Mouse (Mus musculus) urinary bladder, postnatal 14 days (tissue): ENCODE results near the gene Rpl5.
"Not testable (repeated sequence)": the region's sequence is repeated elsewhere in the genome, so short reads cannot be mapped to it uniquely, and the experiment has no call there.

Experiments
- DNase-seq: peaks from one replicate; pipeline ENCODE4 v3.0.0; 2021; ENCODE audit warnings: low spot score

Rpl5 gene

DNA sequence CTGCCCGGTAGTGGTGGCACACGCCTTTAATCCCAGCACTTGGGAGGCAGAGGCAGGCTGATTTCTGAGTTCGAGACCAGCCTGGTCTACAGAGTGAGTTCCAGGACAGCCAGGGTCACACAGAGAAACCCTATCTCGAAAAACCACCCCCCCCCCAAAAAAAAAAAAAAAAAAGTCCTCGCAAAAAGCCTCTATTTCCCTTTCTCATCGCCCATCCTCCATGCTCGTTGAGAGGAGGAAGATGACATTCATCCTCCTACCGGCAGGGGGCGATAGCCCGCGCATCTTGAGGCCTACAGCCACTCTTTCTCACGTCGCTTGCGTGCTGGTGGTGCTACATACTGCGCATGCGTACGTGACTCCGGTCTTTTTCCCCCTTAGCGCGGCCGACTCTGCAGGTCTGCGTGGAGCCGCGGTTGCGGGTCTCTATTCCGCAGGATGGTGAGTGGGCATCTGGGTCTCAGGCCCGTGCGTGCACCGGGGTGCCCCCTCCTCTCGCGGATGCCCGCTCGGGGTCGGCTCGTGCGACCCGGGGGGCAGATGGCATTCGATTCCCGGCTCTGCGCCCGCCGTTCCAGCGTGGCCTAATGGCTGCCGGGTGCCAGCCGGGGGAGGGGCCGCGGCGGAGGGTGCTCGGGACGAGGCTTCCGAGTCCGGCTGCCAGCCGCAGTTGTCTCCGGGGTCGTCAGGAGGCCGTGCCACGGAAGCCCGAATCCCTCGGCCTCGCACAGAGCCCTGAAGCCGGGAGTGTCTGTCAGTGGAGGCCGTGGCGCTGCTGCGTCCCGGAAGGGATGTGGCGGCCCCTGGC, at the start of gene Rpl5:
Rpl5 (plus strand) TSS at position 297 of the 808 bp plus-strand sequence.
- peak; percentile 96 for DNase-seq

DNA sequence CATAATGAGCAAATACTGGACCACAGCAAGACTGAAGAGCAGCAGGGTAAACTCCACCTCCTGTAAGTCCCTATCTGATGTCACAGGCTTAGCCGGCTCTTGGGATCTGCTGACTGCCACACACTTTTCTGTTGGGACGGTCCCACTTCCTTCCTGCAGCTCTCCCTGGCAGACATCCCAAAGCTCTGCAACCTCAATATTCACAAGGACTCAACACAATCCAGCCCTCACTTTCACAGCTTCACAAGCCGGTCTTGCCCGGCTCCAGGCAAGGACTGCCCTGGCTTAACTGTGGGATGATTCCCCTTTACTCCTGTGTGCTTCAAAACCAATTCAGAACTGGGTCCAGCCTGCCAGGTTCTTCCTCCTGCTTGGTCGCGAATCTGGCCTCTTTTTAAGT, 46.5 kb upstream of the Rpl5 start:
- no peak for DNase-seq

DNA sequence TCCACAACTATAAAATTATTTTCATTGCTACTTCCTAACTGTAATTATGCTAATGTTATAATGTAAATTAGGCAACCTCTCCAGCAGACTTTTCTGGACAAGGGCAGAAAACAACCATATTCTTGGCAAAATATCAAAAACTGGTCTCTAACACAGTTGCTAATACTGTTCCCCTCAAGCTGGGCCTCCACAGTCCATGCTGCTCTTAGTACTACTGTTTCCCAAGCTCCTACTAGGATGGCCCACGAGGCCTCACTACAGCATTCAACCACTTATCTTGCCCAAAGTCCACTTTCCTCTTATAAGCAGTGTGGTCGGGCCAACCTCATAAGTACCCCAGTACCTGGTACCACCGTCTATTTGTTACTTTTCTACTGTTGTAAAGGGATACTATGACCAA, 45.7 kb upstream of the Rpl5 start:
- no peak for DNase-seq

DNA sequence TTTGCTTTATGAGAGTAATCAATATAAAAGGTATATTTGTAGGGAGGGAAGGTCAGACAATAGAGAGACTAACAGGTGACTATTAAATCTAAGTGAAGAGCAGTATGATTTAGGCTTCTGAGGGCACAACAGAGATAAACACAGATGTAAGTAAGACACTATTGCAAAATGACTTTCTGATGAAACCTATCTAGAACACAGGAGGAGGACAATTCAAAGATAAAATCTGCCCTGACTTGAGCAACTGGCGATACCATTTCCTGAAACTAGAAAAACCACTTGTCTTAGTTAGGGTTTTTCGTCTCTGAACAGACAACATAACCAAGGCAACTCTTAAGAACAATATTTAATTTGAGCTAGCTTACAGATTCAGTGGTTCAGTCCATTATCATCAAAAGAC, 44.8 kb upstream of the Rpl5 start:
- DNase-seq = no peak

DNA sequence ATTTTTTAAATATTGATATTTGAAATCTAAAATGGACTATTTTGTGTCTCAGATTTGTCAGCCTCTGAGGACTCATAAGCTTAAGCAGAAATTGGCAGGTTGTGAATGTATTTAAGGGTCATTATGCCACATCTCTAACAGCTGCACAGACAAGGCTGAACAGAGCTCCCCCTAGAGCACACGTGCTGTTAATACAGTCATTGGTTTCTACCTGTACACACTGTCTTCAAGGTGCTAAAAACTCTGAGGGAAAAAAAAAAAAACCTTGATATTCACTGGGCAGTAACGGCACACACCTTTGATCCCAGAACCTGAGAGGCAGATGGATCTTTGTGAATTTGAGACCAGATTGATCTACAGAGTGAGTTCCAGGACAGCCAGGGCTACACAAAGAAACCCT, 41.3 kb upstream of the Rpl5 start:
- no peak for DNase-seq

DNA sequence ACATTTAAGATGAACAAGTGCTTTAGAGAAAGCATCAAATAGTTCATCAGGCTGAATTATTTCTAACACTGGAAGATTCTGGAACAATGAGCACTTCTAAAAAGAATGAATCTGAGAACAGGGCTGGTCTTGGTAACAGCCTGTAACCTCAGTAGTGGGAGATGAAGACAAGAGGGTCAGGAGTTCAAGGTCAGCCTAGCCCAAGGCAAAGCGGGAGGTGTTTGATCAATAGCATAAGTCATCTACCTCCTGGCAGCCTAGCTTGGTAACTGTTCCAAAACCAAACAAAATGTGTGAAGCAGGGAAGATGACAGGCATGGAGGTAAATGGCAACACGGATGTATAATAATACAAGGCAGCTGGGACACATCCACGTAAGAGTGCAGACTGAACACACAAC, 36.3 kb upstream of the Rpl5 start:
- DNase-seq = no peak

DNA sequence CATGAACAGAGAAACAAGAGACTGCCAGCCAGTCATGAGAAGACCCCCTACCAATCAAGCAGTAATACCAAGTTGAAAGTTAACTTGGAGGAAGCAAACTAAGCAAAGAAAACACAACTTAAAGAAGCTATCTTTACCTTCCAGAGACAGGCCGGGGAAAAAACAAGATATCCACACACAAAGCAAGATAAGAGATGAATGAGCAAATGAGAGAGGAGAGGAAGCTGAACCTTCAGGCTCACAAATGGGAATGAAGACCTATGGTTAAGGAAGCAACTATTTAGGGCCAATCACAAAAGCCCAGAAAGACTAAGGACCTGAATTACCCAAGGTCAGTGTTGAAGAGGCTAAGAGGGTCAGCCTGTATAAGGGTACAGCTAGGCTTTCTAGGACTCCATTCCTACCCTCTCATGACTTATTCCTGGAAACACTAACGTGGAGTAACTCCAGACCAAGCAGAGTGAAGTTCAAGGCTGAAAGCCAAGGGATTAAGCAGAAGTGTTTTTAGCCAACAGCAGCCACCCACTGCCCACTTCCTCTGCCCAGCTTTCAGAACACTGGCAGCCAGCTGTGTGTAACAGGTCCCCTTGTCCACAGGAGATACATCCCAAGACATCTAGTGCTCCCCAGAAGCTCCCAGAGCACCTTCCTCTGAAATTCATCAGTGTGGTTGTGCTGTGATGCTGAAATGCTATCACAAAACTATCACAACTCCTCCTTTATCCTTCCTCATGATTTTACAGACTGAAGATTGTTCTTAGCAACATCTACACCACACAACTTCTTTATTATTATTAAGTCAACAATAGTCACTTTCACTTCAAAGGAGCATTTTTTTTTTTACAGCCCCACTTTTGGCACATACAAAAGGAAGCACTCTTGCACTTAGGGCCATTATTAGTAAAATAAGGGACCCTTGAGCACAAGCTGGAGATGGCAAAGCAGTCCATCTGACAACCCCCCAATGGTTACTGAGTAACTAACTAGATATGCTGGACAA, 33.9 kb upstream of the Rpl5 start:
- DNase-seq = peak; percentile 7

DNA sequence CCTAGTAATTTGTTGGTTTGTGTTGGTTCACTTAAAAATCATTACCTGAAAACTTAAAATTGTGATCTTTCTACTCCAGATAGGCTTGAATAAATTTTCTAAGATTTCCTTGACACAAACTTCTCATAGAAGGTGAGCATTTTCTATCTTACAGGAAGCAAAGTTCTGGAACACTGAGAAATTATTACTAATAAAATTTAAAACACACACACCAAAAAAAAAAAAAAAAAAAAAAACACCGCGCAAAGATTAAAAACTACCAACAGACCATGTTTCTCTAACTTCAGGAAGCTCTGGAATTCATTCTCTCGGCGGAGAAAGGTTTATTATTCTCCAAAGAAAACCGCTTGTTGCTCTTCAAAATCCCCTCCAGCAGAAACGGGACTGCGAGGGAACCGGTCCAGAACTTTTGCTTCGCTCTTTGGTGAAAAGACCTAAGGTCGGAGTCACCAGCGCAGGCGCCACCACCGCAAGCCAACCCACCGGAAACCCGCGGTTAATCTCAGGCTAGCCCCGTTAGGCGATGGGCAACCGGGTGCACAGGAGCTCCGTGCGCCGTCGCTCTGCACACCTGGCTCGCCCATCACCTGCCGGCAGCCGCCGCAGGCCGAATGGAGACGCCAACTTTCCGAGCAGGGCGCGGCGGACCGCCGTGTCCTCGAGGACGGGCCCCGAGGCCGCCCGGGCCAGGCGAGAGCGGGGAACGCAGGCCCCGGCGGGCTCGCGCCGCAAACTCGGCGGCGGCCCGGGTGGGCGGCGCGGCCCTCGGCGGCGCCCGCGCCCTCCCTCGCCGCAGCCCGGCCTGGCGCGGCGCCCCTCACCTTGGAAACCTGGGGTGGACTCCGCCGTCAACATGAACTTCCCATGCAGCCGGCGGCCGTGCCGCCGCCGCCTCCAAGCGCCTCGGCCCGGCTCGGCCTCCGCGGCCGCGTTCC, 32.1 kb upstream of the Rpl5 start:
- DNase-seq = peak; percentile 68

DNA sequence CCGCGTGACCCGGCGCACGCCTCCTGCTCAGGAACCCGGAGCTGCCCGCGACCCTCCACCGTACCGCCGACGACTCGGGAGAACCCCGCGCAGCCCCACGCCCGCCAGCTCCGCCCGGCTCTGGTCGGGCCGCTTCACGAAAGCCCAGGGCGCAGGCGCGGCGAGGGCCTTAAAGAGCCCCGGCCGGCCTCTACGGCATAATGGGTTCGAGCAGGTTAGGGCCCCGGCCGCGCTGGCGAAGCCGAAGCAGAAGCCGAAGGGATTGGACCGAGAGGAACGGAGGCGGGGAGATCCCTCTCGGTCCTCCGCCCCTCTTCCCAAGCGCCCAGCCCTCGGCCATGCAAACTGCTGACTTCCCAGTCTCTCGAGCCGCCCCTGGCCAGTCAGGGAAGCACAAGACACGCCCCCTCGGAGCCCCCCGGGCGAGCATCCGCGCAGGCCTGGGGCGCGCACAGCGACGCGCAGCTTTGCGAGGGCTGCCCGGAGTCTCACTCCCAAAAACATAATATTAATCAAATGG, 31.3 kb upstream of the Rpl5 start:
- DNase-seq = peak; percentile 93

DNA sequence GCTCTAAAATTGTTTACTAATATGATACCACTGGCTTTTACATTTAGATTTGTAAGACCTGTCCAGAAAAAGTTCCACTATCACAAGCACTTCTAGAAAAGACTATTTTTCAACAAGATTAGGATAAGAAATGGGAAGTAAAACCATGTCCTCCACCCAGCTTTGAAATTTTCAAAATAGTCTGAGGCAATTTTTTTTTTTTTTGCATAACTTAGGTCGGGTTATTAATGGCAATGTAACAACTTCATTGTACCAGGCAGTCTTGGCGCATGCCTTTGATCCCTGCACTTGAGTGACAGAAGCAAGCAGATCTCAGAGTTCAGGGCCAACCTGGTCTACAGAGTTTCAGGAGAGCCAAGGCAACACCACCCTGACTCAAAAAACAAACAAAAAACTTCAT, 30.6 kb upstream of the Rpl5 start:
- no peak for DNase-seq

DNA sequence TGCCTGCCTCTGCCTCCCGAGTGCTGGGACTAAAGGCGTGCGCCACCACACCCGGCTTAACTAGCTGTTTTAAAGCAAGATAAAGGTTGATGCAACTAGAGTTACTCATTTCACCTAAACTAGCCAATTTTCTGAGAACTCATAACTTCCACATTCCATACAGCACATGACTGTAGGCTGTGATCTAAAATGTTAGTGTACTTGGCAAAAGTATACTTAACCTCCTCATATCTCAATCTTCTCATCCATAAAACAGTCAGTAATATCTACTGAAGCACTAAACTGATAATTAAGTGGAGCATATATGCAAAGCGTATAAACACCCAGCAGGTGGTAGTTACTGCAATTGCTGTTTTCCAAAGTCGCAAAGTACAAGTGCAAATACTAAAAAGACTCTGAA, 27.0 kb upstream of the Rpl5 start:
- DNase-seq = no peak

DNA sequence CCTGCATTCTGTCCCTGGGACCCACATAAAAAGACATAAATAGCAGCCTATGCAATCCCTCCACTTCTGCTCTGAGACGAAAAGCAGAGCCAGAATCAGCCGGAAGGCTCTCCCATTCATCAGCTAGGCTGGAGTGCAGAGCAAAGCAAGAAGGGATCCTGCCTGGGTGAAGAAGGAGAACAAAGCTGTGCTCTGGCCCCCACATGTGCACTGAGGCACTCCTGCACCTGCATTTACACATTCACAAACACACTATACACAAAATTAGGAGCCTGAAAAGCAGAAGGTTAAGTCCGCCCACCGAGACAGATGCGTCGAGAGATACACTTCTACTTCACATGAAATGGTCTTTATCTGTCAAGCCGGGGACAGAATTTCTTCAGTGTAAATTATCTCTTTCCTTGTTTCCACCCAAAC, 26.4 kb upstream of the Rpl5 start:
- DNase-seq = no peak

DNA sequence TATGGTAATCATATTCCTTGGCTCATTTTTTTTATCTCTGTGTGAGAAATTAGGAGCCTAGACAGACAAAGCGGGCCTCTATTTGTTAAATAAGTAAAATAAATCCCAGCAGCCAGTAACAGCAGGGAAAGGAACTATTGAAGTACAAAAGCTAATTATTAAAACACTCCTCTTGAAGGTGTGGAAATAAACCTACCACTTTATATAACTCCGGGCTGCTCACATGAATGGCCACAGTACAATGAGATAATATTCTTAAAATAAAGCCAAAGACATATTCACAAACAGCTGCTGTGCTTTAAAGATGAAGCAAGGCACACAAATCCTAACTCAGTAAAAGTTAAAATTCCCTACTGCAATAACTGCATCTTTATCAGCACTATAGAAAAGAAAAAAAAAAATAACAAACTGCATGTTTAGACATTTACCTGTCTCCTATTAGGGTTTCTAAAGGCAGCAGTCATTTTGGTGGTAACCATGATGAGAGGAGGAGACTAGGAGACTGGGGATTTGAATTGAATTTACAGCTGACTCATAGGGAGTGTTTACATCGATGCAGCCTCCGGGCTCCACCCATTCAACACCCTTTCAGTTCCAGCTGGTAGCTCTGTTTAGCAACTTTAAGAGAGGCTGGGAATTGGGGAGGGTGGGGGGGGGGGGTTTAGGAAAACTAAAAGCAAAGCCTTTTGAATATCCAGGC, 25.6 kb upstream of the Rpl5 start, which contains the start of gene Evi5:
Evi5 (minus strand) TSS at position 547 of the 700 bp plus-strand sequence.
- no peak for DNase-seq

DNA sequence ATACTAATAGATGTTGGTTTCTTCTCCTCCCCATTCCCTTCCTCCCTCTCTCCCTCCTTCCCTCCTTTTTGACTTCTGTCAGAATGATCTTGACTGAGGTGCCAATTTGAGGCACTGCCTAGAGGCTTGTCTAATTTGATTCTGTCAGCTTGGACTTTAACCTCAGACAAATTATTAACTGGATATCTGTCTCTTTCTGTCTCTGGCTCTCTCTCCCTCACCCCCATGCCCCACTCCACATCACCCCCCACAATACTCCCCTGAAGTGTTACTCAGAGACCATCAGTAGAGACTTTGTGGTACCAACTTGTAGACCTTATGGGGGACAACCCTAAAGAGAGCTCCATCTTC, 25.1 kb upstream of the Rpl5 start:
- DNase-seq = no peak

DNA sequence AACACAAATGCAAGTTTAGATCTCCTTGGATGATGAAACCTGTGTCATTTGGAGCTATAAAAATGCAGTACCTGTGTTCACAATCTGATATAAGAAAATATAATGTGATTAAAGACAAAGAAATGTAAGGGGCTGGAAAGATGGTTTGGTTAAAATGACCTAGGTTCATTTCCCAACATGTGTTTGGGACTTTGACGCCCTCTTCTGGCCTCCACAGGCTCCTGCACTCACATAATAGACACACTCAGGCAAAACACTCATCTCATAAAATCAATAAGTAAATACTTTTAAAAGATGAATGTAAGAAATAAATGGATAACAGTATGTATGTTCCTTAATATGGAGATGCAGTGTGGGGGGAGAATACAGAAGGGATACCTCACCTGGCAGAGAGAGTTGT, 23.2 kb upstream of the Rpl5 start:
- DNase-seq = no peak

DNA sequence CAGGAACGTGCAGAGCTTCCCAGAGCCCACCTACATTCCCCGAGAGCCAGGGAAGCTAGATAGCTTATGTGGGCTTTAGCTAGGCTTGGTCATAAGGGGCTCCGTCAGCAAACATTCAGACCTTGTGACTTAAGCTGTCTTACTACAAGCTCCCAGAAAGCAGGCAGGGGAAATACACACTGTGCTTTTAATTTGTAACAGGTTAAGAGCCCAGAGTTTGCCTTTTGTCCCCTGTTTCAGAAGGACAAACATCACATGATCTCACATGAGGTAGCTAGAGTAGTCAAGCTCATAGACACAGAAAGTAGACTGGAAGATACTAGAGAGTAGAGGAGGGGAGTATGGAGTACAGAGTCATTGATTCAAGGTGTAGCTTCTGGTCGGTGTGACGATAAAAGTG, 19.6 kb upstream of the Rpl5 start:
- DNase-seq = no peak

DNA sequence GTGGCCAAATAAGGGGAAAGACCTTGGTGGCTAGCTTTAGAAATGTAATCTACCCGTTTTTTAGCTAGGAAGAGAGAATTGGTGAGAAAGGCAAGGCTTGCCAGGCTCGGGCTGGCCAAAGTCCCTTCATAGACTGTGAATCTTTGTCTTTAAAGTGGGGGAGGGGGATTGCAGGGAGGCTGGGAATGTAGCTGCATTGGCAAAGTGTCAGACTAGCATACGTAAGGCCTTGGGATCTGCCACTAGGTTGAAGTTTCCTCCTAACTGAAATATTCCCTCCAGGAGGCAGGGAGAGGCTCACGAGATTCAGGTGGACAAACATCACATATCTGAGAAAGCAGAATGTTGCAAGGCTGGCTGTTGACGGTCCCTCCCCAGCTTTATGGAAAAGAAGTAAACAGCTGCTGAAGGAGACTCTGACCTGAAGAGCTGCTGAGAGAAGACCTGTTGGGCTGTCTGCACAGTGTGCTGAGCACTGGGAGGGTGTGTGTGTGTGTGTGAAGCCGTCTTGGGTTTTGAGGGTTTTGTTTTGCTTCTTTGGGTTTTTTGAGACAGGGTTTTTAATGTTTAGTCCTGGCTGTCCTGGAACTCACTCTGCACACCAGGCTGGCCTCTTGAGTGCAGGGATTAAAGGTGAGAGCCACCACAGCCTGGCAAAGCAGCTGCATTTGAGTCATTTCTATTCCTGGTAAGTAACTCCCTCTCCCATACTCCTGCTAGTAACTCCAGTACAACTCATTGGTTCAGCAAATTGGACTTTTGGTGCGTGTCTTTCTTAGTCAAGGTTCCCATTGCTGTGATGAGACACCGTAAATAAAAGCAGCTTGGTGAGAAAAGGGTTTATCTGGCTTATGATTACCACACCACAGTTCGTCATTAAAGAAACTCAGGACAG, 10.1 kb upstream of the Rpl5 start:
- no peak for DNase-seq

DNA sequence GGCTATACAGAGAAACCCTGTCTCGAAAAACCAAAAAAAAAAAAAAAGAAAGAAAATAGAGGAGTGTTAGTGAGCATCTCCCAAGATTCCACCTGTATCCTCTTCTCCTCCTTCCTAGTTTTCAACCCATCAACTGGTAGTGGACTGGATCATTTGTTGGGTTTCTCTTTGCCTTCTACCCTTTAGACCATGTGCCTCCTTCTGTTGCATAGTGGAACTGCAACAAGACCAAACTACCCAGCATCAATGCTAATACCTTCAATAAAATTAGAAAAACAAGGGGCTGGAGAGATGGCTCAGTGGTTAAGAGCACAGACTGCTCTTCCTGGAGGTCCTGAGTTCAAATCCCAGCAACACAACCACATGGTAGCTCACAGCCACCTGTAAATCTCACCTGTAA, 8.8 kb upstream of the Rpl5 start:
- DNase-seq = not testable (repeated sequence)

DNA sequence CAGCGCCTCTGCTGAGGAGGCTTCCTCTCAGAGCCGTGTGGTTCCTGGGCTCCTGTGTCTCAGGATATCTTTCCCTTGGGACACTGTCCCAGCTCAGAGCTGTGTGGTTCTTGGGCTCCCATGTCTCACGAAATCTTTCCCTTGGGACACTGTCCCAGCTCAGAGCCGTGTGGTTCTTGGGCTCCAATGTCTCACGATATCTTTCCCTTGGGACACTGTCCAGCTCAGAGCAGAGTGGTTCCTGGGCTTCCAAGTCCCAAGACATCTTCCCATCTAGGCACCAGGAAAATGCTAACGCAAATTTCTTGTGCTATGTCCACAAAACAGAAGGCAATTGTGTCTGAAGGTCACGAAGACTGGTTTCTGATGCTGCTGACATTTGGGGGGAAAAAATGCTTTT, 5.6 kb upstream of the Rpl5 start:
- no peak for DNase-seq

DNA sequence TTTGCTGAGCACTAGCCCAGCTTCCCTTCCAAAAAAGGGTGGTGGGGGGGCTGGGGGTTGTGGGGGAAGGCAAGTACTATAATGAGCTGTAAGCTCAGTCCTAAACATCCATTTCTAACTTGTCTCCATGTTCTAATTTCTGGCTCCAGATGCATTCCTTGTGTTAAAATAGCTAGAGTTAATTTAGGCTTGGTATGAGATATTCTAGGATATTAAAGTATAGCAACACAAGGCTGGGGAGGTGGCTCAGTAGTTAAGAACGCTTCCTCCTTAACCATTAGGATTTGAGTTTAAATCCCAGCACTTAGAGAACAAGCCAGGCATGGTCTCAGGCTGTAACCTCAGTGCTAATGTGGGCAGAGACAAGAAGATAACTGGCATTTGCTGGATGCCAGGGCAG, 4.0 kb upstream of the Rpl5 start:
- DNase-seq = no peak
